Mouse (Mus musculus) heart, embryonic 13.5 days (tissue): ENCODE measurements around the gene Krtap24-1. TPM values are rescaled to one million over a fixed set of nuclear protein-coding genes. Genes with fewer than 3 reads are reported as not detected.

ENCODE experiments used
- ATAC-seq: fragments of 200-750 bp; cut with Nextera tagmentation; 2 replicates; pipeline ENCODE4 v1.8.0; 2017; ENCODE audit warnings: moderate TSS enrichment; ENCODE audit not compliant: insufficient number of reproducible peaks, low FRiP score, low TSS enrichment; ENCODE audit errors: extremely low read depth
- H3K27ac ChIP-seq: fragments of 300-500 bp; sonication (generic); replicated peaks from 2 replicates; pipeline ENCODE4 v1.5.1; 2015; ENCODE audit warnings: moderate library complexity, mild to moderate bottlenecking, inconsistent platforms
- H3K27me3 ChIP-seq: fragments of 300-500 bp; sonication (generic); replicated peaks from 2 replicates; pipeline ENCODE4 v1.6.1; 2015; ENCODE audit warnings: mild to moderate bottlenecking, inconsistent platforms
- H3K36me3 ChIP-seq: fragments of 300-500 bp; sonication (generic); 2 replicates; pipeline ENCODE4 v1.6.1; 2015; ENCODE audit warnings: mild to moderate bottlenecking, inconsistent platforms
- H3K4me1 ChIP-seq: fragments of 300-500 bp; sonication (generic); 2 replicates; pipeline ENCODE4 v1.6.1; 2015; ENCODE audit warnings: inconsistent platforms
- H3K4me2 ChIP-seq: fragments of 300-500 bp; sonication (generic); 2 replicates; pipeline ENCODE4 v1.6.1; 2015; ENCODE audit warnings: inconsistent platforms, mild to moderate bottlenecking, moderate library complexity
- H3K4me3 ChIP-seq: fragments of 300-500 bp; sonication (generic); 2 replicates; pipeline ENCODE4 v1.5.1; 2015; ENCODE audit warnings: moderate library complexity, mild to moderate bottlenecking, inconsistent platforms
- H3K9ac ChIP-seq: fragments of 300-500 bp; sonication (generic); 2 replicates; pipeline ENCODE4 v1.6.1; 2015; ENCODE audit warnings: inconsistent platforms, mild to moderate bottlenecking, moderate library complexity
- H3K9me3 ChIP-seq: fragments of 300-500 bp; sonication (generic); 2 replicates; pipeline ENCODE4 v1.6.1; 2016; ENCODE audit warnings: inconsistent platforms
- WGBS: fragments of 180-500 bp; shearing (Covaris S2); methylation state at CpG from one replicate; pipeline ENCODE4 v1.1.7; 2015; ENCODE audit warnings: mixed read lengths; 5-methylcytosine and 5-hydroxymethylcytosine counted together
- polyA plus RNA-seq: library from polyadenylated mRNA; unstranded; fragments of >200 nt; fragmentation: Nextera tagmentation; extraction: Ambion mirVana; gene quantifications from 2 replicates; pipeline ENCODE4 v1.2.1, GENCODE M21; 2015

Krtap24-1 gene
- polyA plus RNA-seq, 1 experiment from 2014 or later: not detected

GRCm38 (mm10) chr16:88602464-88602863, 9.6 kb downstream of the Krtap24-1 start:
- H3K9me3 ChIP-seq: no peaks in the 10 kb centered on the region
- H3K4me1 ChIP-seq: no peaks in the 10 kb centered on the region
- ATAC-seq: no peak
- H3K4me2 ChIP-seq: no peak overlapping the region
- 52% methylated on average over 1 of the region's 1 CpGs for WGBS
- no peaks in the 10 kb centered on the region for H3K27me3 ChIP-seq
- H3K4me3 ChIP-seq: no peak overlapping the region
- no peaks in the 10 kb centered on the region for H3K36me3 ChIP-seq
- no peak overlapping the region for H3K27ac ChIP-seq
- no peak overlapping the region for H3K9ac ChIP-seq

- Histone ChIP-seq H3K4me3 (no peak overlapping the region), H3K36me3 (no peaks in the 10 kb centered on the region), H3K27me3 (no peaks in the 10 kb centered on the region), H3K4me1 (no peaks in the 10 kb centered on the region), H3K9me3 (no peaks in the 10 kb centered on the region), H3K4me2 (no peak overlapping the region), H3K9ac (no peak overlapping the region), H3K27ac (no peak overlapping the region)
- no peak for ATAC-seq
- 73% methylated on average over 8 of the region's 8 CpGs for WGBS
Observed at GRCm38 (mm10) chr16:88600303-88600702, 11.8 kb downstream of the Krtap24-1 start.

GRCm38 (mm10) chr16:88599504-88600237, 12.4 kb downstream of the Krtap24-1 start:
- Histone ChIP-seq H3K9ac (no peak overlapping the region), H3K27ac (no peak overlapping the region), H3K9me3 (no peaks in the 10 kb centered on the region), H3K4me1 (no peaks in the 10 kb centered on the region), H3K27me3 (no peaks in the 10 kb centered on the region), H3K4me3 (no peak overlapping the region), H3K4me2 (no peak overlapping the region), H3K36me3 (no peaks in the 10 kb centered on the region)
- no peak for ATAC-seq
- 62% methylated on average over 16 of the region's 16 CpGs for WGBS

GRCm38 (mm10) chr16:88592758-88593157, 19.3 kb downstream of the Krtap24-1 start:
- no peaks in the 10 kb centered on the region for H3K9me3 ChIP-seq
- no peak for ATAC-seq
- H3K4me3 ChIP-seq: no peak overlapping the region
- H3K27ac ChIP-seq: no peak overlapping the region
- H3K9ac ChIP-seq: no peak overlapping the region
- no peak overlapping the region for H3K4me2 ChIP-seq
- H3K4me1 ChIP-seq: no peaks in the 10 kb centered on the region
- H3K27me3 ChIP-seq: no peaks in the 10 kb centered on the region
- no peaks in the 10 kb centered on the region for H3K36me3 ChIP-seq

- Histone ChIP-seq H3K4me3 (no peak overlapping the region), H3K4me2 (no peak overlapping the region), H3K36me3 (no peaks in the 10 kb centered on the region), H3K9me3 (no peaks in the 10 kb centered on the region), H3K27ac (no peak overlapping the region), H3K4me1 (no peaks in the 10 kb centered on the region), H3K9ac (no peak overlapping the region), H3K27me3 (no peaks in the 10 kb centered on the region)
- no peak for ATAC-seq
- WGBS: 77% methylated on average over 9 of the region's 9 CpGs
Observed at GRCm38 (mm10) chr16:88583338-88583737, 28.7 kb downstream of the Krtap24-1 start.

GRCm38 (mm10) chr16:88575885-88576679, 36.0 kb downstream of the Krtap24-1 start:
- no peaks in the 10 kb centered on the region for H3K36me3 ChIP-seq
- H3K4me2 ChIP-seq: no peak overlapping the region
- no peaks in the 10 kb centered on the region for H3K4me1 ChIP-seq
- ATAC-seq: no peak
- H3K9ac ChIP-seq: no peak overlapping the region
- H3K4me3 ChIP-seq: no peak overlapping the region
- no peaks in the 10 kb centered on the region for H3K27me3 ChIP-seq
- H3K27ac ChIP-seq: no peak overlapping the region
- WGBS: 64% methylated on average over 4 of the region's 4 CpGs
- H3K9me3 ChIP-seq: no peaks in the 10 kb centered on the region

- Histone ChIP-seq H3K36me3 (no peaks in the 10 kb centered on the region), H3K9ac (no peak overlapping the region), H3K4me1 (no peaks in the 10 kb centered on the region), H3K4me3 (no peak overlapping the region), H3K9me3 (no peaks in the 10 kb centered on the region), H3K27ac (no peak overlapping the region), H3K4me2 (no peak overlapping the region), H3K27me3 (no peaks in the 10 kb centered on the region)
- 78% methylated on average over 5 of the region's 5 CpGs for WGBS
- no peak for ATAC-seq
Observed at GRCm38 (mm10) chr16:88572904-88573404, 39.1 kb downstream of the Krtap24-1 start.

- H3K36me3 ChIP-seq: no peaks in the 10 kb centered on the region
- no peaks in the 10 kb centered on the region for H3K4me1 ChIP-seq
- H3K4me2 ChIP-seq: no peak overlapping the region
- no peak overlapping the region for H3K4me3 ChIP-seq
- no peak overlapping the region for H3K9ac ChIP-seq
- ATAC-seq: no peak
- no peaks in the 10 kb centered on the region for H3K9me3 ChIP-seq
- H3K27me3 ChIP-seq: no peaks in the 10 kb centered on the region
- H3K27ac ChIP-seq: no peak overlapping the region
Observed at GRCm38 (mm10) chr16:88570136-88570535, 41.9 kb downstream of the Krtap24-1 start.

- no peak overlapping the region for H3K4me2 ChIP-seq
- H3K4me3 ChIP-seq: no peak overlapping the region
- H3K36me3 ChIP-seq: no peaks in the 10 kb centered on the region
- 73% methylated on average over 3 of the region's 3 CpGs for WGBS
- no peaks in the 10 kb centered on the region for H3K4me1 ChIP-seq
- ATAC-seq: no peak
- H3K9me3 ChIP-seq: no peaks in the 10 kb centered on the region
- no peak overlapping the region for H3K27ac ChIP-seq
- no peaks in the 10 kb centered on the region for H3K27me3 ChIP-seq
- no peak overlapping the region for H3K9ac ChIP-seq
Observed at GRCm38 (mm10) chr16:88569732-88570131, 42.3 kb downstream of the Krtap24-1 start.

- H3K4me3 ChIP-seq: no peak overlapping the region
- H3K9me3 ChIP-seq: no peaks in the 10 kb centered on the region
- no peaks in the 10 kb centered on the region for H3K4me1 ChIP-seq
- no peaks in the 10 kb centered on the region for H3K36me3 ChIP-seq
- no peak overlapping the region for H3K4me2 ChIP-seq
- 76% methylated on average over 1 of the region's 1 CpGs for WGBS
- H3K9ac ChIP-seq: no peak overlapping the region
- no peak overlapping the region for H3K27ac ChIP-seq
- H3K27me3 ChIP-seq: no peaks in the 10 kb centered on the region
- ATAC-seq: no peak
Observed at GRCm38 (mm10) chr16:88569096-88569495, 43.0 kb downstream of the Krtap24-1 start.

GRCm38 (mm10) chr16:88563045-88563913, 48.8 kb downstream of the Krtap24-1 start, which contains the start of gene Cldn8:
Cldn8 (minus strand) TSS chr16:88563183.
- no peaks in the 10 kb centered on the region for H3K9me3 ChIP-seq
- no peaks in the 10 kb centered on the region for H3K4me1 ChIP-seq
- H3K9ac ChIP-seq: no peak within 1 kb of the TSS
- H3K4me3 ChIP-seq: no peak within 1 kb of the TSS
- WGBS: 64% methylated on average over 6 of the region's 6 CpGs
- ATAC-seq: no peak
- no peak within 1 kb of the TSS for H3K27ac ChIP-seq
- no peaks in the 10 kb centered on the region for H3K36me3 ChIP-seq
- H3K4me2 ChIP-seq: no peak within 1 kb of the TSS
- no peaks in the 10 kb centered on the region for H3K27me3 ChIP-seq
